Mouse (Mus musculus) thymus, adult 18-20 months (tissue): ENCODE results near the gene Fam19a1.

Experiments
- DNase-seq, 2 experiments: peaks; one replicate each; pipeline ENCODE4 v3.0.0; 2022; ENCODE audit warnings: mixed read lengths in 2 of 2

The Fam19a1 gene

GRCm38 (mm10) chr6:96441971-96442370 lies 329.0 kb downstream of the Fam19a1 start:
- no peak for DNase-seq

DNA sequence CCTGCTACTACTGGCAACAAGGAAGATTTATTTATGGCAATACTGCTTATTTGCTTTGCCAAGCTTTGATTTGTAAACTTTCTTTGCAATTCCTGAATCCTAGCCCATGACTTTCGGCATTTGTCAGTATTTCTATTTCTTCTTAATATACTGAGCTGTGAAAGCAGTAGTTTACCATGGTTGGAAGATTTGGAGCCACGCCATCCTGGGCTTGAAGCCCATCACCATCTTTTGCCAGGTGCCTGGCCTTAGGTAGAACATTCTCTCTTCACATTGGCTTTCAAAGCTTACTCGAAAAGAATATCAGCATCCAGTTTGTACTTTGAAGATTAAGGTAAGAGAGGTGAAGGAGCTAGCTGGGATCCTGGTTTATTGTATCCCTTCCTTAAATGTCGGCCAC lies 334.5 kb downstream of the Fam19a1 start:
- no peak for DNase-seq

DNA sequence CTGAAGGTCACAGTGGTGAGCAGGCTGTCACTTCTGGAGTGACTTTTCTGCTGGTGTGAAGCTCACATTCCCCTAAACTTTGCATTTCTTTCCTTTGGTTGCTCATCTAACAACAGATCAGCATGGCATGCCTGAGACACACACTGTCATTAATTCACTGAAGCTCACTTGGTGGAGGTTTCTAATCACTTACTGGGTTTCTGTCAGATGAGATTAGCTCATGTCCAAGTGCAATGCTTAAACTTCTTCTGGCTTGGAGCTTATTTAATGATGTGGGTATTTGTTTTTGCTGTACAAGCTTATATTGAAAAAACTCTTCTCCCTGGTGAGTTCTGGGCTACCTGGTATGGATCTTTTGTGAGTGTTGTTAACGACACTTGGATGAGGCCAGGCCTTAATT lies 343.3 kb downstream of the Fam19a1 start:
- DNase-seq, result no peak

DNA sequence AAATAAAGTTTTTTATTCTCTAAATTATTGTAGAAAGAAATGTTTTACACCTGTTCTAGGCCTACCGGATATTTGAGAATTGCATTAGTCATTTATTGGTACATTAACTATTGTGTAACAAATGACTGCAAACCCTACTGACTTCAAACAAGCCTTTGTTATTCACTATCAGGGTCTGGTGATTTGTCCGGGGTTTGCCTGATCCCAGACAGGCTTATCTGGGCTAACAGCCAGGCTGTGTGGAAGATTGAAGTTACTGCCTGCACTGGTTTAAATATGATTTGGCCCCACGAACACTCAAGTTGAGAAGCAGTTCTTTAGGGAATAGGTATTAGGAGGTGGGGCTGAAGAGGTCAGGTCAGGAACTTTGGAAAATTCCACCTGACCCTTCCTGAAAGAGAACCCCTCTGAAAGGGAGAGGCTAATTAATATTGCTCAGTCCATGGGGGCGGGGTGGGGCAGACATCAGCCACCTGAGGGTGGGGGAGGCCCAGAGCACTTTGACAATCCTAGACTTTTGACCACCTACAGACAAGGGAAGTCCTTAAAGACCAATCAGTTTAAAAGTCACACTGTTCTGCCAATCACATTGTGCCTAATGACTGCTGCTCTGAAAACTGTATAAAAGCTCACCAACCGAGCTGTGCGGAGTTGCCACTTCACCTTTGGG lies 344.8 kb downstream of the Fam19a1 start:
- DNase-seq, result no peak

DNA sequence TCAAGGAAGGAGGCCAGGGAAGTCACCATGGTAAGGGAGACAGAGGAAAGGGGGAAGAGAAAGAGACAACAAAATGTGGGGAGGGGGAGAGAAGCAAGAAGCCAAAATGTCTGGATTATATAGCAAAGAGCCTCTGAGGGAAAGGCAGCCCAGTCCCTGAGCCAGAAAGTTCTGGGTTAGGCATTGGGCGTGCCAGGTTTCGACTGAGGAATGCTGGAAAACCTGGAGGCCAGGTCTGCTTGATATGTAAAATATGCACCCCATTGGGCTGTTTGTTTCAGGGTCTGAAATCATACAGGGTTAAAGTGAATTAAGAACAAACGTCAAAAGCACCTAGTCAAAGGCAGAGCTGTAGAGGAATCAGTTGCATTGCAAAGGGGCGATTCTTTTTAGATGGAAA lies 346.1 kb downstream of the Fam19a1 start:
- no peak for DNase-seq

GRCm38 (mm10) chr6:96499464-96499863 lies 386.5 kb downstream of the Fam19a1 start:
- DNase-seq, result no peak

- DNase-seq, result no peak
Observed at GRCm38 (mm10) chr6:96541600-96541999, 428.6 kb downstream of the Fam19a1 start.

GRCm38 (mm10) chr6:96544832-96545231 lies 431.9 kb downstream of the Fam19a1 start:
- DNase-seq, result no peak

- no peak for DNase-seq
Observed at GRCm38 (mm10) chr6:96550431-96550830, 437.5 kb downstream of the Fam19a1 start.

DNA sequence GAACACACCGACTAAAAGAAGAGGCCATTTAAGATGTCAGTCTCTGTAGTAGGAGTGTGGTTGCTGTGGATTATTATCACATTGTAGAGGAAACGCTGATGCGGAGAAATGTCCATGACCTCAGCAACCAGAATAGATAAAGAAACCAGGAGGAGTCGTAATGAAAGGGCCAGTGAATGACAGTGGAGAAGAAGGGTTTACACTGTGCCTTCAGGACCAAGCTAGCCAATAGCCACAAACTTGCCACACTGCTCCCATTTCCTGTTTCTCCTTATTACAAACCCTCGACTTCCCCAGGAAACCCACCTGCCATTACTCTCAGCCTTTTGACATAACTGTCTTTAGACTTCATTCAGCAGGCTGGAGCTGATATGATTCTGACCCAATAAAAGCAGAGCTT lies 465.7 kb downstream of the Fam19a1 start:
- no peak for DNase-seq

- no peak for DNase-seq
Observed at GRCm38 (mm10) chr6:96580726-96581125, 467.8 kb downstream of the Fam19a1 start.

- no peak for DNase-seq
Observed at GRCm38 (mm10) chr6:96581187-96581586, 468.2 kb downstream of the Fam19a1 start.

GRCm38 (mm10) chr6:96587427-96587826 lies 474.5 kb downstream of the Fam19a1 start:
- DNase-seq, result no peak

GRCm38 (mm10) chr6:96593031-96593430 lies 480.1 kb downstream of the Fam19a1 start:
- DNase-seq, result no peak

DNA sequence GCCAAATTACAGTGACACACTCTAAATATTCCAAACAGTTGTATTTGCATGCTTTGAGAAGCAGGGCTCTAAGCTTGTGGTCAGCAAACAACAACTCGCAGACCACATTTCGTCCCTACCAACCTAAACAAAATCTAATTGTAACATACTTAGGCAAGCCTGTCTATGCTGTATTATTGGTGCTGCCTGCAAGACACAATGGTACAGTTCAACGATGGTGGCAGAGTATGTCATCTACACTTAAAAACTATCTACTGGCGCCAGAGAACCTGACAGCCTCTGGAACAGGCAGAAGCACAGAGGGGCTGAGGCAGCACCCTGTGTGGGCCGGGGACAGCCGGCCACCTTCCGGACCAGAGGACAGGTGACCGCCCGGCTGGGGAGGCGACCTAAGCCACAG lies 482.2 kb downstream of the Fam19a1 start:
- no peak for DNase-seq

DNA sequence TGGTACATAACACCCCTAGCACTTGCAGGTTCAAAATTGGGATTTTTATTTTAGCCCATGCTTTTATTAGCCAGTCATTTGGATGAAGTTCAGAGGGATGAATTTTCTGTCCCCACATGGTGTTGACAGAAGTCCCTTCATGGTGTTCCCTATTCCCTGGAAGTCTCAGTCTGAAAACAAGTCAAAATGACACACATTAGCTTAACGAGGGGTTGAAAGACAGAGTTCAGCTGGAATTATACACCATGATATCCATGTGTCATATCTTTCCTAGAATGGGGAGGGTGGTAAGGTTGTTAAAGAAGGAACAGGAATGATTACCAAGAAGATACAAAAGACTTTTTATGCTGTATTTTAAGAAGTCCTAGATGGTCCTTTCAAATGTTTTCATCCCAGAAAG lies 511.2 kb downstream of the Fam19a1 start:
- no peak for DNase-seq

GRCm38 (mm10) chr6:96631518-96631917 lies 518.6 kb downstream of the Fam19a1 start:
- DNase-seq, result no peak

DNA sequence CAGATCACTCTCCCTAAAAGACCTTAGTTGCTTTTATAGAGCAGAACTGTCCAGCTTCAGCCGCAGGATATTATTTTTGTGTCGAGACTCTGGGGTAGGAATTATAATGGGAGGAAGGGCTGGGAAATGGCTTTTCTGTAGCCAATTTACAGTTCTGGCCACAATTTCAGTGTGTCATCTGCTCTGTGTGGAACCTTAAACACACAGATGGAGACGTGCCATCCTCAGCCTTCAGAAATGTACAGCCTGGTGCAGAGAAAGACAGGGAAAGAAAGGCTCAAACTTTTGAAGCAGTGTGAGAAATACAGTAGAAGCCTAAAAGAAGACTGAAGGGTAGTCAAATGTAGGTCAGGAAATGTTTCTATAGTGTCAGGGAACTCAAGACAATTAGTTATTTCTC lies 519.3 kb downstream of the Fam19a1 start:
- no peak for DNase-seq

DNA sequence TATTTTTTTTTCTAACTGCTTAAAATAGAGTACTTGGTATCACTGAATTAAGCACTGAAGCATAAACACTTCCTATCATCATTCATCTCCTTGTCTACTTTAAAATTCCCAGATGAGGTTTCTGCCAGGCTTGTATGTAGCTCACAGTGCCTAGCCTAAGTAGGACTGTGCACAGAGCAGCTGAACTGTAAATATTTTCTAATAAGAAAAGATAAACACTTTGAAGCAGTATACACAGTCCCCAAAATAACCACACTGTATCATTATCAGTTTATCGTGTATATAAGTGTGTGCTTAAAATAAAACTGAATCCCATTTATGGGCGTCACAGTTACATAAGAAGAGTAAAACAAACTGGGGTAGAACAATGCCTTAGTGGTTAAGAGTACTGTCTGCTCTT lies 522.7 kb downstream of the Fam19a1 start:
- no peak for DNase-seq

DNA sequence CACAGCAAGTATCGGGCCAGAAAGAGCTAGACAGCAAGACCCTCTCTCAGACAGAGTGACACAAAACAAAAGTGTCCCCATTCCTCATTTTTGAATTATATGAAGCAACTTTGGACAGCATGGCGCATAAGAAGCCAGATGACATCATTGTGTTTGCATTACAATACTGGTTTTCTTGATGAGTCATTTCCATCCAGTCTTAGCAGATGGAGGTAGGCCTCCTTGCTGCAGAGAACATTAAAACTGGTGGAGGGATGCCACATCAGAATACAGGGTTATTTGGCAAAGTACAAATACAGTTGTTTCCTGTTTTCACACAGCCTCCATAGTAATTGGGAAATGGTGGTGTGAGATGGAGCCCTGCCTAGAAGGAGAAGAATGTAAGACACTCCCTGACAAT lies 535.8 kb downstream of the Fam19a1 start:
- DNase-seq, result no peak

DNA sequence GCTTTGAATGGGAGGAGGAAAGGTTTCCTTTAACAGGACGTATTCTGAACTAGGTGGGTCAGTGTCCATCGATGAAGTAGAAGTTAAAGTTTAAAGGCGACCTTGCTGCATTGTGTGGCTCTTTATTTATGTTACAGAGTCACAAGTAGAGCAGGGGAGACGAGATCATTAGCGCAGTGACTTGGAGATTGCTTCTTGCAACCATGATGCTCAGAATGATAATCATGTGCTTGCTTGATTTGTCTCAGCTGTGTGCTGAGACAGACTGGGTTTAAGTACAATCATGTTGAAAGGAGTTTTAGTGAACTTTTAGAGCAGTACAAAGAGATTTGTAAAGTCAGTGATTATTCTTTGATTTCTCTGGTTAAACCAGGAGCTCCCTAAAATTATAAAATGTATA lies 536.3 kb downstream of the Fam19a1 start:
- DNase-seq, result no peak

- no peak for DNase-seq
Observed at GRCm38 (mm10) chr6:96666311-96666710, 553.4 kb downstream of the Fam19a1 start.

- DNase-seq, result no peak
Observed at GRCm38 (mm10) chr6:96677813-96678212, 564.9 kb downstream of the Fam19a1 start.
